Mouse (Mus musculus) effector memory CD4-positive, alpha-beta T cell, adult 7 months (primary cell): ENCODE data around the gene Cytl1. TPM values are rescaled to one million over a fixed set of nuclear protein-coding genes. Genes with fewer than 3 reads are reported as not detected.

Experiments
- polyA plus RNA-seq: library from polyadenylated mRNA; unstranded; fragments of 100-300 nt; shearing (Covaris generic); gene quantifications from one replicate; pipeline ENCODE4 v1.2.1, GENCODE M21; 2017

Cytl1 gene
- not detected for polyA plus RNA-seq

GRCm38 (mm10) chr5:37735224-37735623 lies at the start of gene Cytl1:
Cytl1 (plus strand) TSS chr5:37735519.

GRCm38 (mm10) chr5:37716505-37717372 lies 18.6 kb upstream of the Cytl1 start, which contains the start of gene Stk32b:
Stk32b (minus strand) TSS chr5:37717171.

Other genes starting within 250 kb of the Cytl1 start
- gene Stk32b, start 18.3 kb upstream of the Cytl1 start, polyA plus RNA-seq = not detected
- gene Msx1, start 89.1 kb downstream of the Cytl1 start, polyA plus RNA-seq = 0.52 TPM